Mouse (Mus musculus) bone marrow, adult 2 months (tissue): ENCODE results near the gene Ccdc28a. TPM values are rescaled to one million over a fixed set of nuclear protein-coding genes. Genes with fewer than 3 reads are reported as not detected.

Source experiments
- H3K27ac ChIP-seq: fragments of 200-500 bp; 2 replicates; pipeline ENCODE4 v1.5.1; 2012; ENCODE audit warnings: low read depth, mild to moderate bottlenecking, control low read depth, inconsistent platforms, low read length; ENCODE audit not compliant: control insufficient read depth, poor library complexity, insufficient read depth
- H3K4me1 ChIP-seq: fragments of 200-500 bp; 2 replicates; pipeline ENCODE4 v1.6.1; 2011; ENCODE audit warnings: low read length; ENCODE audit not compliant: control insufficient read depth, insufficient read depth
- H3K4me3 ChIP-seq: fragments of 200-500 bp; replicated peaks from 2 replicates; pipeline ENCODE3; 2011; ENCODE audit warnings: mild to moderate bottlenecking, low read depth, low read length, control low read depth; ENCODE audit not compliant: control insufficient read depth
- CTCF ChIP-seq: fragments of 200-500 bp; IDR thresholded peaks from 2 replicates; pipeline ENCODE4 v1.5.1; 2011; ENCODE audit warnings: low read length, control low read depth; ENCODE audit not compliant: control insufficient read depth, insufficient read depth
- POLR2A ChIP-seq: fragments of 200-500 bp; IDR thresholded peaks from 2 replicates; pipeline ENCODE4 v1.6.1; 2011; ENCODE audit warnings: low read depth, mild to moderate bottlenecking, control low read depth, low read length, borderline replicate concordance; ENCODE audit not compliant: control insufficient read depth
- WGBS: fragments of 180-500 bp; shearing (Covaris S2); methylation state at CpG from one replicate; pipeline ENCODE4 v1.1.7; 2018; 5-methylcytosine and 5-hydroxymethylcytosine counted together
- polyA plus RNA-seq: library from polyadenylated mRNA; stranded (reverse); fragments of >200 nt; gene quantifications from 2 replicates; pipeline ENCODE4 v1.2.4, GENCODE M21; 2011; ENCODE audit warnings: low replicate concordance; ENCODE audit not compliant: missing spikeins, insufficient read depth, insufficient read length

The Ccdc28a gene
- polyA plus RNA-seq, 1 experiment, result 7.6 TPM

DNA sequence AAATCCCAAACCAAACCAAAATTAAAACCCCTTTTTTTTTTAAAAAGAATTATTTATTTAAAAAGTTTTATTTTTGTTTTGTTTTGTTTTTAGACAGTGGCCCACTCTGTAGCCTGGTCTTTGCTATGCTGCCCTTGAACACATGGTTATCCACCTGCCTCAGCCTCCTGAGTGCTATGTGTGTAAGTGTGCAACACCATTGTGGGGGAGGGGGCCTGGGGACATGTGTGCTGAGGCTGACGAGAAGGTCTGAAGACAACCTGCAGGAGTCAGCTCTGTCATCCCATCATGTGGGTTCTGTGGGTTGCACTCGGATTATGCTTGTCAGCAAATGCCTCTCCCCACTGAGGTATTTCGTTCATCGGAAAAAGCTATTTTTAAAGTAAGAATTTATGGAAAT lies 45.3 kb downstream of the Ccdc28a start:
- no peak overlapping the region for H3K27ac ChIP-seq
- no peaks in the 10 kb centered on the region; the same call in 1 of the 2 replicates for H3K4me1 ChIP-seq
- TF ChIP-seq POLR2A (no peak), CTCF (no peak)
- WGBS, result 78% methylated on average over 4 of the region's 4 CpGs
- no peak overlapping the region for H3K4me3 ChIP-seq

DNA sequence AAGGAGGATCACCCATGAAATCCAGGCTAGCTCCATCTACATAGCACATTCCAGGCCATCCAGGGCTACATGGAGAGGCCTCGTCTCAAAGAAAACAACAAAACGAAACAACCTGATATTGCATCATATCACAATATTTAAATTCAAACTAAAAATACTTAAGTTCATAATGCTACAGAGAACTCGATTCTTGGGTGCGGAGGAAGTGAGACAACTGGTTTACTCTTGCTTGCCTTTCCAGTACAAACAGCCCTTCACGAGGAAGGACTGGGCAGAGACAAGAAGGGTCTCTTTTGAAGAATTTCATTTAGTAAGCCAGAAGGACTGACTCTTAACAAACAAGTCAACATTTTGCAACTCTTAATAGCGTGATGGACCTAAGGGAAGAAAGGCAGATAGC lies 46.2 kb downstream of the Ccdc28a start:
- WGBS, result 66% methylated on average over 6 of the region's 6 CpGs
- TF ChIP-seq CTCF, result no peak
- TF ChIP-seq POLR2A, result no peak
- no peaks in the 10 kb centered on the region for H3K4me1 ChIP-seq
- H3K4me3 ChIP-seq, result no peak overlapping the region
- no peak overlapping the region for H3K27ac ChIP-seq

DNA sequence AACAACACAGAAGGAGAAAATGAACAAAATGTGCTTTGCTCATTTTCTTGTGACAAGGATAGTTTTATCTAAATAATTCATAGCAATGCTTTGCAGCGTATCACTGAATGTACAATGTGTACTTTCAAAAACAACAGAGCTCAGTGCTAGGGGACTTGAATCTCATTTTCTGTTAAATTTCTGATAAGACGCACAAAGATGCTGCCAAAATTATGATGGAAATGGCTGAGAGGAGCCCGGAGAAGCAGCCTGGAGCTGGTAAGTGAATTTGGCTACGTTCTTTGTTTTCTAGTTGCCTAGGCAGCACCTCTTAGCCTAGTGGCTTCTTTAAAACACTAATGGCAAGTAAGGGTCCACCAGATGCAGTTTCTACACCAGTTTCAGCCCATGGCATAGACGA lies 52.6 kb downstream of the Ccdc28a start:
- WGBS, result 81% methylated on average over 5 of the region's 5 CpGs
- no peak overlapping the region for H3K27ac ChIP-seq
- no peak overlapping the region for H3K4me3 ChIP-seq
- TF ChIP-seq POLR2A, result no peak
- no peak for TF ChIP-seq CTCF
- H3K4me1 ChIP-seq, result no peaks in the 10 kb centered on the region

DNA sequence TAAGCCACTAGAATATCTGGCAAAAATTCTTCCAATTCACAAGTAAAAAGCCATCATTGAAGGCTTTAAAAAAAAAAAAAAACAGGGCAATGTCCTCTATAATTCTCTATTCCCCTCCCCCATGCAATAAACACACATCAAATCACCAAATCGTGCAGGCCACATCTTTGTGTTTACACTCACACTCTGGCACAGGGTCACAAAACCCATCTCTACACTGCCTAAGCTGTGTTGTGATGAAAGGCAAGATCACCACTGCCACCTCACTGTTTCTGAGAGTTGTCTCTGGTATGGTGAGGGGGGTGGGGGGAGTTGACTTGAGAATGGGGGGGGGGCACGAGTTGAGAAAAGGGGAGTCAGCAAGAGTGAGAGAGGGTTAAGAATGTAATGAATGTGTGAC lies 57.5 kb downstream of the Ccdc28a start:
- H3K4me3 ChIP-seq, result no peak overlapping the region
- no peak for TF ChIP-seq CTCF
- TF ChIP-seq POLR2A, result no peak
- peaks cover 1% of the 10 kb centered on the region; the same call in 1 of the 2 replicates for H3K4me1 ChIP-seq
- H3K27ac ChIP-seq, result no peak overlapping the region
- WGBS, result 62% methylated on average over 2 of the region's 2 CpGs

DNA sequence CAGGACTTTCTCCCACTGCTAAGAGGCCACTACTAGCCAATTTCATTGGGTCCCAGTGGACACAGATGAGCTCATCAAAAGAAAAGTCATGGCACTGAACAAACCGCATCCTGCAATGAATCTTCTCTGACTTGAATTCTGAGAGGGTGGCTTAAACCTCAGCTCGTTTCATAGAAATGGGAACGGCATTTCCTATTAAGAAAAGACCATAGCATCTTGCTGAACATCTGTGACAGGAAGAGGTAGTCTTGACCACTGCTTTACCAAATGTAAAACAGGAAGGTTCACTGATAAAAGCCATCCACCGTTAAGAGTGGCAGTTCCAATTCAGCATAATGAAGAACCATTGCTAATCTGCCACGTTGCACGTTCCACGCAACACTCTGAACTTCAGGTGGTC lies 58.1 kb downstream of the Ccdc28a start:
- WGBS, result 15% methylated on average over 7 of the region's 7 CpGs
- no peak overlapping the region for H3K4me3 ChIP-seq
- TF ChIP-seq POLR2A (no peak), CTCF (no peak)
- peaks cover 1% of the 10 kb centered on the region; the same call in 1 of the 2 replicates for H3K4me1 ChIP-seq
- H3K27ac ChIP-seq, result no peak overlapping the region

DNA sequence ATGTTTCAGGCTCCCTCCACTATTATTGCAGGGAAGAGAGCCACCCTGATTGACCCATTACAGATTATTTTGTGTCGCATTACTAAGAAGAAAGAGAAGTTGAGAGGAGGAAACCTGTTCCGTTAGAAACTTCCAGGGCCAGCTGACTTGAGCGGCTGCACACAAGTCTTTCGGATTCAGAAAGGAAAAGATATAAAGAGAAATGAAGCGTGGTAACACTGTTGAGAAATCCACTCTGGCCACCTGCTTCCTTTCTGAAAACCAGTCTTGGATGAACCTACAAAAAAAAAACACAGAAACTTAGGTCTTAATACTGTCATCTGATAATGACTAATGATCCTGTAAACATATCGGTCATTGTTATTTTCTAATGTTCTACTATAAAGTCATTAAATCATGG lies 59.7 kb downstream of the Ccdc28a start:
- TF ChIP-seq CTCF (no peak), POLR2A (no peak)
- 18% methylated on average over 6 of the region's 6 CpGs for WGBS
- H3K27ac ChIP-seq, result no peak overlapping the region
- no peak overlapping the region for H3K4me3 ChIP-seq
- peaks cover 1% of the 10 kb centered on the region; the same call in 1 of the 2 replicates for H3K4me1 ChIP-seq

Other genes with a start within 250 kb of the Ccdc28a start
- gene Abracl, start 211.7 kb downstream of the Ccdc28a start, polyA plus RNA-seq, result 74.1 and 129 TPM in 2 replicates
- gene Reps1, start 179.1 kb downstream of the Ccdc28a start, polyA plus RNA-seq, result 8.1 and 24.6 TPM in 2 replicates
- gene Ect2l, start 24.1 kb downstream of the Ccdc28a start, polyA plus RNA-seq, result not detected in 2 replicates
- 1.3 and 1.6 TPM in 2 replicates for gene Nhsl1, start 84.0 kb upstream of the Ccdc28a start, polyA plus RNA-seq